Mouse (Mus musculus): ENCODE data around the gene Bcas2. TPM values are rescaled to one million over a fixed set of nuclear protein-coding genes. Genes with fewer than 3 reads are reported as not detected.

Gene Bcas2
- 79.0 to 122 TPM (median 93.2 TPM) in 3 replicates for total RNA-seq (2017)

DNA sequence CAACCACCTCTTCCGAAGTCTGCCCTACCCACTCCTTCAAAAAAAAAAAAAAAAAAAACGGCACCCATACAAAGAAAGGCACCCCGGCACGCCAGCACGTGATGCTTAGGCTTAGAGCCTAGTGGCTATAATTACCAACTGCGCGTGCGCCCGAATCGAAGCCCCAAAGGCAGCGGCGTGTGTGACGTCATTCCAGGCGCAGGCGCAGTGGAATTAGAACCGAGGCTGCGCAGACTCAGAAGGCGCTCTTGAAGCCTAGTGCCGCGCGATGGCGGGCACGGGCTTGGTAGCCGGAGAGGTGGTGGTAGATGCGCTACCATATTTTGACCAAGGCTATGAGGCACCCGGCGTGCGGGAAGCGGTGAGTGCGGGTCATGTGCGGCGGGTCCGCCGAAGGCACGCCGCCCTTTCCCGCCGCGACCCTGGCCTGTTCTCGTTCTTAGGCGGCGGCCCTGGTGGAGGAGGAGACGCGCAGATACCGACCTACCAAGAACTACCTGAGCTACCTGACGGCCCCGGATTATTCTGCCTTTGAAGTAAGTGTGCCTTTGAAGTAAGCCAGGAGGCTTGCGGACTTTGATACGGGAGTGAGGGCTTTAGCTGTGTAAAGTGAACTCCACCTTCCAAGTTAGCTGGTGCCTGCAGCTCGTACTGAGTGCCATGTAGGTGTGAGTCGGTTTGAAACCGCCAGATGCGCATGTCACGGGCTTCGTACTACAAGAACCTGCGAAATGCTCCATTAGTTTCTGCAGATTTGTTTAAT, at the start of gene Bcas2:
TSS of gene Bcas2 (plus strand) at position 151 of the 763 bp plus-strand sequence.
- ATAC-seq (replicated peaks; ENCODE audit: insufficient number of reproducible peaks, low FRiP score, low TSS enrichment, poor library complexity, severe bottlenecking) = peak; percentile 89

DNA sequence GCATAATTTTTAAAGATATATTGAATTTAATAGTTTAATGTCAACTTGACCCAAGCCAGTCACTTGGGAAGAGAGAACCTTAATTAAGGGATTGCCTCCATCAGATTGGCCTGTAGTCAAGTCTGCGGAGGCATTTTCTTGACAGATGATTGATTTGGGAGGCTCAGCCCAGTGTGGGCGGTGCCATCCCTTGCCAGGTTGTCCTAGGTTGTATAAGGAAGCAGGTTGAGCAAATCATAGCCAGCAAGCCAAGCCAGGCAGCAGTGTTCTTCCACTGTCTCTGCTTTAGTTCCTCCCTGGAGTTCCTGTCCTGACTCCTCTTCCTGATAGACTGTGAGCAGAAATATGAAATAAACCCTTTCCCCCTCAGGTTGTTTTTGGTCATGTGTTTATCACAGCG, 47.8 kb upstream of the Bcas2 start:
- no peak for ATAC-seq (replicated peaks; ENCODE audit: insufficient number of reproducible peaks, low FRiP score, low TSS enrichment, poor library complexity, severe bottlenecking)

GRCm38 (mm10) chr3:103126138-103126537, 45.3 kb upstream of the Bcas2 start:
- no peak for ATAC-seq (replicated peaks; ENCODE audit: insufficient number of reproducible peaks, low FRiP score, low TSS enrichment, poor library complexity, severe bottlenecking)

DNA sequence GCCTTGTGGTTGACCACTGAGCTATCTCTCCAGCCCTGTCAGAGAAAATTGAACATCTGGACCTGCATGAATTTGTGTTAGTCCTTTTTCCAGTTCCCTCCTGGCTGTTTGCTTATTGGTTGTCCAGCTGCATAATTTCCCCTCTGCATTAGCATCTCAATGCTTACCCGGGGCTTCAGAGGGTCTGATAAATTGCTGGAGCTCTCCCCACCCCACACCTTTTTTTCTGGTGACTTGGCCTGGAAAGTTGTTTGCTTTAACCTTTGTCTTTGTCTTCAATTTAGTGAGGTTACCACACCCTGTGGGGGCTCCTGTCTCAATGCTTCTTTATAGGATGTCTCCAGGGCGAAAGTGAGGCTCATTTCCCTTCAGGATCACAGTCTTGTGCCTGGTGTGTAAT, 44.3 kb upstream of the Bcas2 start:
- no peak for ATAC-seq (replicated peaks; ENCODE audit: insufficient number of reproducible peaks, low FRiP score, low TSS enrichment, poor library complexity, severe bottlenecking)

DNA sequence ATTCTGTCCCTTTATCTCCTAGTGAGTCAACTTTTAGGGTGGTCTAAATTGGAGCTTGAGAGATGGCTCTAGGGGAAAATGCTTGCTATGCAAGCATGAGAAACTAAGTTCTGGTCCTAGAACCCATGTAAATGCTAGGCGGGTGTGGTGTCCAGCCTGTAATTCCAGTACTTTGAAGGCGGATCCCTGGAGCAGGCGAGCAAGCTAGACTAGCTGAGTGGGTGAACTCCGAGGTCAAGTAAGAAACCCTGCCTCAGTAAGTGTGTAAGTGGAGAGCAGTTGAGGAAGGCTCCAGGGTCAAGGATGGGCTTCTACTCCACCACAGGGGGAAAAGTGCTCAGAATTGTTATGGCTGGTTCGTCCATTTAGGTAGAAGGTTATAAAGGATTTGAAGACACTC, 43.7 kb upstream of the Bcas2 start:
- no peak for ATAC-seq (replicated peaks; ENCODE audit: insufficient number of reproducible peaks, low FRiP score, low TSS enrichment, poor library complexity, severe bottlenecking)

GRCm38 (mm10) chr3:103128251-103128650, 43.2 kb upstream of the Bcas2 start:
- no peak for ATAC-seq (replicated peaks; ENCODE audit: insufficient number of reproducible peaks, low FRiP score, low TSS enrichment, poor library complexity, severe bottlenecking)

- ATAC-seq (replicated peaks; ENCODE audit: insufficient number of reproducible peaks, low FRiP score, low TSS enrichment, poor library complexity, severe bottlenecking) = no peak
Measured at GRCm38 (mm10) chr3:103129367-103130159, 41.9 kb upstream of the Bcas2 start.

GRCm38 (mm10) chr3:103130236-103130751, 41.2 kb upstream of the Bcas2 start:
- peak; percentile 76 for ATAC-seq (replicated peaks; ENCODE audit: insufficient number of reproducible peaks, low FRiP score, low TSS enrichment, poor library complexity, severe bottlenecking)

- ATAC-seq (replicated peaks; ENCODE audit: insufficient number of reproducible peaks, low FRiP score, low TSS enrichment, poor library complexity, severe bottlenecking) = no peak
Measured at GRCm38 (mm10) chr3:103133098-103133497, 38.4 kb upstream of the Bcas2 start.

DNA sequence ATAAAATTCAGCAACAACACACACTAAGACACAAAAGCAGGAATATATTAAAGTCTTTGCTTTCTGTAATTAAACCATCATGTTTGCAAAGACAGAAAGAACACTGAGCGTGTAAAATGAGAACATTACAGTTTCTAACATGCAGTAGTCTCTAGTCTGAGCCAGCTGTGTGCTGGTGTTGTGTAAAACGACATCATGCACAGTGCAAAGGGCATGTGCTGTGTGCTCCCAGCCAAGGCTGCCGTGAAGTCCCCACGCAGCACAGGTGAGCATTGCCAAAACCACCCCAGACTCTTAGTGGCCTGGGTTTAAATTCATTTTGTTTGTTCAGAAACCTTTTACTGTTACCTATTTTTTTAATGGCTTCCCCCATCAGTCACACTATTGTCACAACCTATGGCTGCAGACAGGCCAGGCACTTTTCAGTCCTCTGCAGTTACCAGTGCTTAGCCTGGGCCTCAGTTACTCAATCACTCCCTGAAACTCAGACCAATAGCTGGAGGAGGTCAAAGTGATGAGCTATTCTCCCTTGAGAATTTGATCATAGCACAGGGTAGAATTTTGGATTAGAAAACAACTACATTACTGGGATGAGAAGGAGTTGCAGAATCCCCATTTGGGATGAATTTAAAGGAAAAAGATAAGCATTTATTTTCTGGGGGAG, 34.9 kb upstream of the Bcas2 start:
- ATAC-seq (replicated peaks; ENCODE audit: insufficient number of reproducible peaks, low FRiP score, low TSS enrichment, poor library complexity, severe bottlenecking) = no peak

GRCm38 (mm10) chr3:103139047-103139446, 32.4 kb upstream of the Bcas2 start:
- ATAC-seq (replicated peaks; ENCODE audit: insufficient number of reproducible peaks, low FRiP score, low TSS enrichment, poor library complexity, severe bottlenecking) = no peak

GRCm38 (mm10) chr3:103140095-103140838, 31.2 kb upstream of the Bcas2 start:
- ATAC-seq (replicated peaks; ENCODE audit: insufficient number of reproducible peaks, low FRiP score, low TSS enrichment, poor library complexity, severe bottlenecking) = peak; percentile 63; the same call in 1 of the 2 replicates

DNA sequence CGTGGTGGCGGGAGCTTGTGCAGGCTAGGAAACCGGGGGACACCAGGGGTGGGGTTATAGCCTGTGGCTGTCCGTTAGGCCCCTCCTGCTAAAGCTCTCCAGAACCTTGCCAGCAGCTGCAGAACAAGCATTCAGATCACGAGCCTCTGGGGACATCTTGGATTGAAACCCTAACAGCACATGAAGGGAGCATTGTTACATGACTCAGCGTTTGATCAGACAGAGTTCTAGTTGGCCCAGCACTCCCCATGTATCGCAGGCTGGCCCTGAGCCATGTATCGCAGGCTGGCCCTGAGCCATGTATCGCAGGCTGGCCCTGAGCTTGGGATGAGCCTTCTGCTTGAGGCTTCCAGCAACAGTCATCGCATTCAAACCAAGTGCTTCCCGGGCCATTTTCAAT, 30.2 kb upstream of the Bcas2 start:
- 0 out of 2 replicates have a peak, but pooled peaks have one; percentile 17 for ATAC-seq (replicated peaks; ENCODE audit: insufficient number of reproducible peaks, low FRiP score, low TSS enrichment, poor library complexity, severe bottlenecking)

- no peak for ATAC-seq (replicated peaks; ENCODE audit: insufficient number of reproducible peaks, low FRiP score, low TSS enrichment, poor library complexity, severe bottlenecking)
Measured at GRCm38 (mm10) chr3:103142366-103142765, 29.1 kb upstream of the Bcas2 start.

DNA sequence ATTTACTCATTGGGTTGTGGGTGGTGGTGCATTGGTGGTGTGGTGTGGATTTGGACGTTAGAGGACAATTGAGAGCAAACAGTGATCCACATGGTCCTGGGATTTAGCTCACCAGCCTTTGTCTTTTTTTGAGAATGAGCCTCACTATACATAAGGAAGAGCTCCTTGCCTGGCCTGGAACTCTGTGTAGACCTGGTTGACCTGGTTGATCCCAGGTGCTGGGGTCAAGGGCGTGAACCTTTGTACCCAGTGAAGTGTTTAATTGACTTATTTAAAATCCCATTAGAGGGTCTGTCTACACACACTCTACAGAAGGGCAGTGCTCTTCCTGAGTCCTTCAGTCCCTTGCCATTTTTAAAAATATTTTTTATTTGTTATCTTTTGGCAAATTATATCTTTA, 26.1 kb upstream of the Bcas2 start:
- ATAC-seq (replicated peaks; ENCODE audit: insufficient number of reproducible peaks, low FRiP score, low TSS enrichment, poor library complexity, severe bottlenecking) = no peak

GRCm38 (mm10) chr3:103145791-103146190, 25.7 kb upstream of the Bcas2 start:
- ATAC-seq (replicated peaks; ENCODE audit: insufficient number of reproducible peaks, low FRiP score, low TSS enrichment, poor library complexity, severe bottlenecking) = no peak

- no peak for ATAC-seq (replicated peaks; ENCODE audit: insufficient number of reproducible peaks, low FRiP score, low TSS enrichment, poor library complexity, severe bottlenecking)
Measured at GRCm38 (mm10) chr3:103146330-103147166, 24.9 kb upstream of the Bcas2 start.

GRCm38 (mm10) chr3:103147775-103148174, 23.7 kb upstream of the Bcas2 start:
- no peak for ATAC-seq (replicated peaks; ENCODE audit: insufficient number of reproducible peaks, low FRiP score, low TSS enrichment, poor library complexity, severe bottlenecking)
